Comparison of ENCODE assay signal across 10 mouse cellular contexts in genomic region chr4:106493639-106494038, GRCm38 (mm10). TPM values are rescaled to one million over a fixed set of nuclear protein-coding genes. Genes with fewer than 3 reads are reported as not detected.
A peak's percentile ranks its signal among the peaks of the same experiment; 100 is the strongest.
DNase-seq lines count a peak whose midpoint lies in the region; ATAC-seq lines count a peak whose summit lies in the region.
"Had no signal": no experiment of that assay in that cellular context is flagged by ENCODE, and none has a peak within 500 bp of the region (broad histone marks: within the 10 kb centered on the region; RNA-seq: fewer than 3 reads in every experiment).

No protein-coding gene starts in this region.

- no peak for ATAC-seq in CD4-positive, CD25-positive, alpha-beta regulatory T cell, adult 4 months
- no peak for ATAC-seq in activated CD4-positive, CD25-positive, alpha-beta regulatory T cell, adult 4 months
- no peak for ATAC-seq in hindbrain, embryonic 14.5 days (ENCODE audit: low FRiP score)

- no peaks in the 10 kb centered on the region for H3K36me3 ChIP-seq in embryonic facial prominence, embryonic 10.5 days (replicated peaks)
- H3K36me3 ChIP-seq in splenic B cell, adult 2 months (ENCODE audit: control insufficient read depth, insufficient read depth, low read length, poor library complexity, severe bottlenecking) = no peaks in the 10 kb centered on the region
- no peaks in the 10 kb centered on the region for H3K36me3 ChIP-seq in hindbrain, embryonic 14.5 days (replicated peaks; ENCODE audit: control insufficient read depth, insufficient read depth)
- H3K36me3 ChIP-seq: embryonic facial prominence, embryonic 15.5 days had no signal

- WGBS in embryonic facial prominence, embryonic 10.5 days = 82% methylated on average over 2 of the region's 2 CpGs
- WGBS in hindbrain, embryonic 14.5 days = 79% methylated on average over 2 of the region's 2 CpGs

- no peak overlapping the region for H3K27ac ChIP-seq in embryonic facial prominence, embryonic 10.5 days (replicated peaks)
- H3K27ac ChIP-seq in hindbrain, embryonic 14.5 days = no peak overlapping the region
- H3K27ac ChIP-seq: embryonic facial prominence, embryonic 15.5 days had no signal

- H3K4me1 ChIP-seq in embryonic facial prominence, embryonic 10.5 days = peaks cover 25% of the 10 kb centered on the region
- H3K4me1 ChIP-seq in hindbrain, embryonic 14.5 days (replicated peaks; ENCODE audit: control insufficient read depth, insufficient read depth, low read length) = 0 out of 2 replicates have a peak, but pooled peaks cover under 1% of the 10 kb centered on the region

- DNase-seq in CD4-positive, CD25-positive, alpha-beta regulatory T cell, adult 2 months (ENCODE audit: low read depth, low spot score) = peak; percentile 37
- peak; percentile 29 for DNase-seq in left cerebral cortex, postnatal 4 days
- DNase-seq in left cerebral cortex, postnatal 25 days (ENCODE audit: low spot score in 2 of 2) = no peak
- DNase-seq in embryonic facial prominence, embryonic 10.5 days (ENCODE audit: low spot score) = peak; percentile 22
- peak; percentile 74 for DNase-seq in splenic B cell, adult 2 months (ENCODE audit: low read depth, low spot score)
- no peak for DNase-seq in hindbrain, embryonic 14.5 days (ENCODE audit: low spot score)

- H3K9ac ChIP-seq in hindbrain, embryonic 14.5 days = no peak overlapping the region
- H3K9ac ChIP-seq: embryonic facial prominence, embryonic 15.5 days had no signal

- no peak overlapping the region for H3K4me2 ChIP-seq in hindbrain, embryonic 14.5 days (replicated peaks)
- H3K4me2 ChIP-seq: embryonic facial prominence, embryonic 15.5 days had no signal

- no peaks in the 10 kb centered on the region for H3K9me3 ChIP-seq in embryonic facial prominence, embryonic 10.5 days
- no peaks in the 10 kb centered on the region for H3K9me3 ChIP-seq in hindbrain, embryonic 14.5 days (ENCODE audit: control insufficient read depth, low read length)
- H3K9me3 ChIP-seq: embryonic facial prominence, embryonic 15.5 days had no signal

- 0 out of 2 replicates have a peak, but pooled peaks cover 4% of the 10 kb centered on the region for H3K27me3 ChIP-seq in embryonic facial prominence, embryonic 10.5 days (replicated peaks; ENCODE audit: low read depth, poor library complexity, severe bottlenecking)
- no peaks in the 10 kb centered on the region for H3K27me3 ChIP-seq in splenic B cell, adult 2 months (ENCODE audit: control insufficient read depth, insufficient read depth, low read length, poor library complexity, severe bottlenecking)
- no peaks in the 10 kb centered on the region for H3K27me3 ChIP-seq in hindbrain, embryonic 14.5 days (ENCODE audit: control insufficient read depth, insufficient read depth, low read length)
- H3K27me3 ChIP-seq: embryonic facial prominence, embryonic 15.5 days had no signal

- intact Hi-C loops in left cerebral cortex, postnatal 4 days (cut with DNase I) = no loop called here
- intact Hi-C loops in left cerebral cortex, postnatal 25 days (cut with DNase I) = no loop called here

- no peak overlapping the region for H3K4me3 ChIP-seq in embryonic facial prominence, embryonic 10.5 days
- H3K4me3 ChIP-seq in hindbrain, embryonic 14.5 days (replicated peaks; ENCODE audit: low read length) = no peak overlapping the region
- H3K4me3 ChIP-seq: embryonic facial prominence, embryonic 15.5 days had no signal

RNA-seq across cellular contexts. Expression of gene Bsnd, which starts 1.6 kb away (rescaled TPM):
- not detected for polyA plus RNA-seq in CD4-positive, CD25-positive, alpha-beta regulatory T cell, adult 4 months (2017; shearing (Covaris generic))
- total RNA-seq in left cerebral cortex, postnatal 4 days (2021) = not detected
- total RNA-seq in left cerebral cortex, postnatal 25 days (2021) = not detected
- not detected in 2 replicates for polyA plus RNA-seq in embryonic facial prominence, embryonic 10.5 days (2016; fragmentation: Nextera tagmentation; extraction: Ambion mirVana)
- polyA plus RNA-seq in activated CD4-positive, CD25-positive, alpha-beta regulatory T cell, adult 4 months (2017; shearing (Covaris generic)) = not detected
- polyA plus RNA-seq in hindbrain, embryonic 14.5 days (2014; fragmentation: Nextera tagmentation; extraction: Ambion mirVana) = not detected in 2 replicates
- polyA plus RNA-seq: stomach, embryonic 16.5 days had no signal

RNA-seq across cellular contexts. Expression of gene Pcsk9, which starts 29.5 kb away (rescaled TPM):
- polyA plus RNA-seq in CD4-positive, CD25-positive, alpha-beta regulatory T cell, adult 4 months (2017; shearing (Covaris generic)) = not detected
- 1 to 10 TPM; 4.4 to 5.3 TPM for total RNA-seq in left cerebral cortex, postnatal 4 days (2021)
- total RNA-seq in left cerebral cortex, postnatal 25 days (2021) = 1 to 10 TPM; 2.7 to 4.3 TPM
- 1.6 and 3.3 TPM in 2 replicates for polyA plus RNA-seq in embryonic facial prominence, embryonic 10.5 days (2016; fragmentation: Nextera tagmentation; extraction: Ambion mirVana)
- not detected for polyA plus RNA-seq in activated CD4-positive, CD25-positive, alpha-beta regulatory T cell, adult 4 months (2017; shearing (Covaris generic))
- 1.7 and 3.4 TPM in 2 replicates for polyA plus RNA-seq in hindbrain, embryonic 14.5 days (2014; fragmentation: Nextera tagmentation; extraction: Ambion mirVana)

Comparison
In these comparisons a context has a peak if more than half of its experiments do, and no peak if none do; other contexts are left out.
1. DNase-seq: peak in CD4-positive, CD25-positive, alpha-beta regulatory T cell, adult 2 months (single experiment), left cerebral cortex, postnatal 4 days (single experiment), embryonic facial prominence, embryonic 10.5 days (single experiment) and splenic B cell, adult 2 months (single experiment); none in left cerebral cortex, postnatal 25 days (0 of 2) and hindbrain, embryonic 14.5 days (single experiment).